In the genomic region with DNA sequence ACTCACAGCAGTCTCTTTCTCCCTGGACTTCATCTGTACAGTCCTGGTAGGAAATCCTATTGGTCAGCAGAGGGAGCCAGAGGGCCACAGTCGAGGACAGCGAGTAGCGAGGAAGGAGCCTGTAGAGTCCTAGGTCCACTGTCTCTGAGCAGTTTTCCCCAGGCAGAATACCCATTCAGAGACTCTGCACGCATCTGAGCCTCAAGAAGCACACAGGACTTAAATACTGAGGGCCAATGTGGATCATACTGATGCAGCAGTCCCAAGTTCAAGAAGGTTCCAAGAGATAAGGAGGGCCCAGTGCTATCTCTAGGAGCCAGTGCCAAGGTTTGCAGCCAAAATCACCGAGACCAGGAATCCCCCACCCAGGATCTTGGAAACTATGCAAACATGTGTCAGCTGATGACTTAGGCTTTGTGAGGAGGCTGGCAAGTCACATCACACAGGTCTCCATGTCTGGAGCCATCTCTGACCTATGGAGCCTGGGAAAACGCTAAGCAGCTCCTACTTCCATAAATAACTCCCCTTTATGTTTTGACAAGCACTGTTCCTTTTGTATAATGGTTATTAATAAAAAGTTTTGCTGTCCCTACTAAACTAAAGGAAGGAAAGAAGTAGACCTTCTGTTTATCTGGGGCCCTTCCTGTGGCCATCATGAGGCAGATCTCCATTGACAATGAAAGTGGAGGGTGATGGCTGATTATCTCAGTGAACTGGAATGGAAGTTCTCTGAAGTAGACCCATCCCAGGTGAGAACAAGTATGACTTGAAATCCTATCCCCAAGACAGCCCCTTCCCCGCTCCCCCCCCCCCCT, we compare ENCODE assay signal across 1 mouse cellular context.
A peak's percentile ranks its signal among the peaks of the same experiment; 100 is the strongest.
TF ChIP-seq lines count a peak whose summit lies in the region.

No protein-coding gene starts in this region.

TF ChIP-seq in CH12.LX, 34 proteins besides CTCF, POLR2A, EP300 and RAD21:
- TF ChIP-seq IRF4 (IDR thresholded peaks at IDR 0.05; ENCODE audit: low read depth, low read length) (peak; percentile 48; the same call in 1 of the 2 replicates), ELF1 (IDR thresholded peaks at IDR 0.05; ENCODE audit: low read depth, low read length) (0 out of 2 replicates have a peak, but pooled peaks have one; percentile 12), ZC3H11A (IDR thresholded peaks at IDR 0.05; ENCODE audit: low read depth, low read length) (peak; percentile 62), MYC (IDR thresholded peaks at IDR 0.05; ENCODE audit: low read depth, low read length) (peak; percentile 61; the same call in 1 of the 2 replicates), CHD1 (IDR thresholded peaks at IDR 0.05; ENCODE audit: low read depth, low read length) (no peak), RCOR1 (conservative IDR thresholded peaks at IDR 0.05; ENCODE audit: low read depth, low read length) (no peak), USF2 (conservative IDR thresholded peaks at IDR 0.05; ENCODE audit: low read depth, low read length) (no peak), ZNF384 (IDR thresholded peaks at IDR 0.05; ENCODE audit: low read depth, low read length) (peak; percentile 21; the same call in 1 of the 2 replicates), TCF12 (IDR thresholded peaks at IDR 0.05; ENCODE audit: low read depth, low read length) (no peak), TBP (conservative IDR thresholded peaks at IDR 0.05; ENCODE audit: low read depth, low read length) (no peak), KAT2A (IDR thresholded peaks at IDR 0.05; ENCODE audit: insufficient replicate concordance, low read length) (no peak), ETS1 (conservative IDR thresholded peaks at IDR 0.05; ENCODE audit: low read depth, low read length) (no peak), ZMIZ1 (IDR thresholded peaks at IDR 0.05; ENCODE audit: low read depth, low read length) (no peak), MEF2A (IDR thresholded peaks at IDR 0.05; ENCODE audit: borderline replicate concordance, low read depth, low read length) (no peak), UBTF (IDR thresholded peaks at IDR 0.05; ENCODE audit: low read depth, low read length) (no peak), ZKSCAN1 (IDR thresholded peaks at IDR 0.05; ENCODE audit: borderline replicate concordance, low read depth, low read length) (no peak), PAX5 (IDR thresholded peaks at IDR 0.05; ENCODE audit: low read length) (no peak), MXI1 (IDR thresholded peaks at IDR 0.05; ENCODE audit: low read depth, low read length) (no peak), SMC3 (IDR thresholded peaks at IDR 0.05; ENCODE audit: low read depth, low read length) (peak; percentile 93), SIN3A (IDR thresholded peaks at IDR 0.05; ENCODE audit: low read length) (no peak), NELFE (IDR thresholded peaks at IDR 0.05; ENCODE audit: low read depth, low read length) (no peak), HCFC1 (IDR thresholded peaks at IDR 0.05; ENCODE audit: low read depth, low read length) (no peak), USF1 (IDR thresholded peaks at IDR 0.05; ENCODE audit: low read depth, low read length) (no peak), JUND (conservative IDR thresholded peaks at IDR 0.05; ENCODE audit: low read depth, low read length) (0 out of 2 replicates have a peak, but pooled peaks have one; percentile 11), CHD2 (IDR thresholded peaks at IDR 0.05; ENCODE audit: low read length) (no peak), POLR2AphosphoS2 (IDR thresholded peaks at IDR 0.05; ENCODE audit: low read depth, low read length) (no peak), MAX (IDR thresholded peaks at IDR 0.05; ENCODE audit: low read length) (no peak), BHLHE40 (IDR thresholded peaks at IDR 0.05; ENCODE audit: low read depth, low read length) (no peak), E2F4 (IDR thresholded peaks at IDR 0.05; ENCODE audit: insufficient replicate concordance, low read depth, low read length) (no peak), GABPA (IDR thresholded peaks at IDR 0.05; ENCODE audit: insufficient replicate concordance, low read depth, low read length) (no peak), JUN (IDR thresholded peaks at IDR 0.05; ENCODE audit: insufficient read depth, low read depth, low read length) (no peak), MAFK (IDR thresholded peaks at IDR 0.05; ENCODE audit: insufficient replicate concordance, low read length) (no peak), NRF1 (IDR thresholded peaks at IDR 0.05; ENCODE audit: low read depth, low read length) (no peak), MAZ (IDR thresholded peaks at IDR 0.05; ENCODE audit: low read depth, low read length) (no peak)
